Mouse (Mus musculus) lung, postnatal 0 days (tissue): ENCODE results near the gene Kif2c.

Experiments
- CTCF ChIP-seq: IDR thresholded peaks from 2 replicates; pipeline ENCODE4 v1.5.1; 2016; ENCODE audit warnings: antibody characterized with exemption, mild to moderate bottlenecking
- EP300 ChIP-seq: IDR thresholded peaks from 2 replicates; pipeline ENCODE4 v1.6.1; 2016; ENCODE audit warnings: antibody characterized with exemption, mild to moderate bottlenecking, control low read depth

DNA sequence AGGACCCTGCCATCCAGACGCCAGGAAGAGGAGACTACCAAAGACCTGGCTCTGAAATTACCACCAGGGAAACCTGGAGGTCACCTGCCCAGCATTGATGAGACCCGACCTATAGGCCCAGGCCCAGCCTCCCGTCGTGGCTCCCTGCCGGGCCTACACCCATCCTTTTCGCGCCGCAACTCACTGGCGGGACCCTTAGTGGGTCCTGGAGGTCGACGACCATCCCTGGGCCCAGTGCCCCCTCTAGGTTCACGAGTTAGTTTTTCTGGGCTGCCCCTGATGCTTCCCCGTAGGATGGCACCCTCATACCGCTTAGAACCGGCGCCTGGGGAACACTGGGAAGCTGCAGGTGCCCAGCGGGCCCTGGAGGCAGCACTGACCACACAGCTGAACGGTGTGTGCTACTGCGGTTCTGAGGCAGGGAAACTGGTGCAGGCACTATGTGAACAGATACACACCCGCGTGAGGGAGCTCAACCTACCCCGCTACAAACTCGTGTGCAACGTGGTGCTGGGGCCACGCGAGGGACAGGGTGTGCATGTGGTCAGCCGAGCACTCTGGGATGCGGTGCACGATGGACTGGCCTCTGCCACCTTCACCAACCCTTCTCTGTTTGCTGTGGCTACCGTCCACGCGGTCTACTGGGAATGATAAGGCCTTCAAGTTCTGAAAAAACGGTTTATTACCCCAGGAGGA is 54.3 kb downstream of the Kif2c start:
- TF ChIP-seq CTCF (no peak), EP300 (no peak)
